Mouse (Mus musculus): Measurements from ENCODE around the gene Adgrv1. TPM values are rescaled to one million over a fixed set of nuclear protein-coding genes. Genes with fewer than 3 reads are reported as not detected.

Gene Adgrv1
- polyA plus RNA-seq, 1 experiment from 2014 or later = 1.5 TPM

DNA sequence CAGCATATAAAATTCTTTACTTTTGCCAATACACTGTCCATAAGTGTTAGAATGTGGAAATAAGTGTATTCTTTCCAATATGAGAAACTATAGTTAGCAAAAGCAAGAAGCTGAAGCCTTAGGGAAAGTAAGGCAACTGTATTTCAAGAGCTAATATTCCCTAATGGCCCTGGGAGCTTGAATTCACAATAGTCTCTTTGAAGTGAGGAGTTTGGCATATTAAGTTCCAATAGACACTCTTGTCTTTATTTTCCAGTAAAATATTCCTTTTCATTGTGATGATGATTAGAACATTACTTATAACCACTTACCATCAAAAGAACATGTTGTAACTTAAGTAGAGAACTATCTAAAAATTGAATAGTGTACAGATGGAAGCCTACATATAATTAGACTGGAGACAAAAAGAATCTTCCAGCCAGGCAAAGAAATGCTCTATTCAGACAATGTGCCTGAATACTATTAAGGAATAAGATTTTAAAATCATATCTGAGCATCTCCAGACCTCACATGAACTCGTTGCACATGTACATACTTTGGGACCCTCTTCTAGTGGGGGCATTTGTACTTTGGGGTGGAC is 225.0 kb downstream of the Adgrv1 start:
- 70% methylated on average over 1 of the region's 1 CpGs for WGBS
- Histone ChIP-seq H3K4me1 (replicated peaks) (no peaks in the 10 kb centered on the region), H3K27me3 (replicated peaks) (no peaks in the 10 kb centered on the region)

DNA sequence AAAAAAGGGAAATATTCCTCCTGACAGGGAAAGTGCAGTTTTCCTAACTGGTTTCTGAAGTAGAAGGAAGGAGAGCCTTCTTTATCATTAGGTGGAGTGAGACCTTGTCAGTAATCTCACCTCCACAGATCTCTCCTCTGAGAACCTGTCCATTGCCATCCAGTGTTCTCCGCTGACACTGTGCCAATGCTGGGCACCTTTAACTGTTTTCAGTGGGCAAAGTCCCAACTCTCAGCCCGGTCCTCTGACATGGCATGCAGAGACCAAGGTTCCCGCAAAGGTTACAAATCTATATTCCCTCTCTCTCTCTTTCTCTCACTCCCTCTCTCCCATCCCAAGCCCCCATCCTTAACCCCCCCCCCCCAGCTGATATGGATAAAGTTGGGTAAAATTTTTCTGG is 230.1 kb downstream of the Adgrv1 start:
- Histone ChIP-seq H3K4me2 (no peak overlapping the region), H3K27me3 (replicated peaks) (no peaks in the 10 kb centered on the region), H3K4me1 (replicated peaks) (no peaks in the 10 kb centered on the region), H3K9ac (no peak overlapping the region), H3K9me3 (replicated peaks) (no peaks in the 10 kb centered on the region), H3K27ac (ENCODE audit: poor library complexity, severe bottlenecking) (no peak overlapping the region), H3K36me3 (no peaks in the 10 kb centered on the region), H3K4me3 (no peak overlapping the region)
- WGBS = 80% methylated on average over 3 of the region's 3 CpGs
- ATAC-seq (ENCODE audit: insufficient number of reproducible peaks, low FRiP score) = no peak

More for the DNA sequence above, 225.0 kb downstream of the Adgrv1 start:
- no peaks in the 10 kb centered on the region for H3K36me3 ChIP-seq
- H3K27ac ChIP-seq (ENCODE audit: poor library complexity, severe bottlenecking) = no peak overlapping the region
- no peak overlapping the region for H3K9ac ChIP-seq
- H3K4me3 ChIP-seq = no peak overlapping the region
- no peaks in the 10 kb centered on the region for H3K9me3 ChIP-seq (replicated peaks)
- no peak overlapping the region for H3K4me2 ChIP-seq
- ATAC-seq (ENCODE audit: insufficient number of reproducible peaks, low FRiP score) = no peak

DNA sequence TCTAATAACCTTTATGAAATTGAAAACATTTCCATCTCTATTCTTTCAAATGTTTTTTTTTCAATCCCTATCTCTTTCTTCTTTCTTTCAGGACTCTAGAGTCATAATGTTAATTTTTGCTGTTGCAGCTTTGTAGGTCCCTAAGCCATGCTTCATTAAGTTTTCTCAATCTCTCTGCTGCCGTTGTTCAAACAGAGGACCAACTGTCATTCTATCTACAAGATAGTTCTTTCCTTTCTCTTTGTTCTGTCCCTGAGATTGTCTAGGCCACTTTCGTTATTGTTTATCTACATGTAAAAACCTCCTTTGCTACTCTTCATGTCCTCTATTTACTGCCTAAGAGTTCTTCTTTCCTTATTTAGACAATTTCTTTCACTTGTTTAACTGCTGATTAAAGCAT is 230.8 kb downstream of the Adgrv1 start:
- no peak for ATAC-seq (ENCODE audit: insufficient number of reproducible peaks, low FRiP score)
- Histone ChIP-seq H3K4me1 (replicated peaks) (no peaks in the 10 kb centered on the region), H3K9me3 (replicated peaks) (no peaks in the 10 kb centered on the region), H3K4me3 (no peak overlapping the region), H3K27me3 (replicated peaks) (no peaks in the 10 kb centered on the region), H3K36me3 (no peaks in the 10 kb centered on the region), H3K4me2 (no peak overlapping the region), H3K27ac (ENCODE audit: poor library complexity, severe bottlenecking) (no peak overlapping the region), H3K9ac (no peak overlapping the region)
- WGBS = 55% methylated on average over 2 of the region's 2 CpGs

DNA sequence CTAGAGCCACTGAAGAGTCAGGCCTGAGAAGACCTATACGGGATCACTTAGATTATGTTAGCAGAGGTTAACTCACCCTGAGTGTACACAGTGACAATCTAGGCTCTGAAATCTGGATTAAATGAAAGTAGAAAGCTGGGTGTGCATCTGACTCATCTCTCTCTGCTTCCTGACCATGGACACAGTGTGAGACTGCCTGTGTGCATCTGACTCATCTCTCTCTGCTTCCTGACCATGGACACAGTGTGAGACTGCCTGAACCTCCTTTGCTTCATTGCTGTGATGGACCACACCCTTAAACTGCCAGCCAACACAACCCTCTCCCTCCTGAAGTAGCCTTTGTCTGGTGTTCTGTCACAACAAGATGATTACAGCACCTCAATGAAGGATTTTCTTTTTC is 231.2 kb downstream of the Adgrv1 start:
- no peaks in the 10 kb centered on the region for H3K4me1 ChIP-seq (replicated peaks)
- ATAC-seq (ENCODE audit: insufficient number of reproducible peaks, low FRiP score) = no peak
- no peaks in the 10 kb centered on the region for H3K9me3 ChIP-seq (replicated peaks)

DNA sequence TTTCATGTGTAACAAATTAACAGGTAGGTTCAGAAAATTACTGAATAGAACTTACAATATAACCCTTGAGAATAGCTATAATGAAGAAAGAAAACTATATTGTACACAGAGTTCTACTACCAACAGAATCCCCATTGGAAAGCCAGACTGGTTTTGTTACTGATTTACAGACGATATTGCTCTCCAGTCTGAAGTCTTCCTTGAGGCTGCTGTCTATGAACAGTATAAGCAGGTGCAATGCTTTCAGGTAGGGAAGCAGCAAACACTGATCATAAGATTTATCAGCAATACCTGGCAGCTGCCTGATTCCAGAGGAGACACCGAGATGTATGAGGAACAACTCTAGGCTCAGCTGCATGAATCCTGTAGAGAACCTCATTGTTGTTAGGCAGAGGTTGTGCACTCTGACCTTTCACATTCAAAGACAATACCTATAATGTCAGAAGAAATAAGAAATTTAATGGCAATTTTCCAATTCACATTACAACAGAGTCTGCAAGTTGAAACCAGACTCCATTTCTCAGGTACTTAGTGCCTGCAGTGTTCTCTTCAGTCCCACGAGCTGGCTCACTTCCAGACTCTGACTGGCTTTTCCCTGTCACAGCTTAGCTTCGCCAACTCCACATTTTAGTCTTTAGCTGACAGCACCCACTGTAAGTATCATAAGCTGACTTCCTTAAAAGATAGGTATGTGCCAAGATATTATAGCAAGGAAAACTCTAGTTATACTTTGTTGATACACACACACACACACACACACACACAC is 247.2 kb downstream of the Adgrv1 start:
- WGBS = 73% methylated on average over 4 of the region's 4 CpGs
- no peaks in the 10 kb centered on the region for H3K4me1 ChIP-seq (replicated peaks)
- ATAC-seq (ENCODE audit: insufficient number of reproducible peaks, low FRiP score) = no peak

More for the DNA sequence above, 231.2 kb downstream of the Adgrv1 start:
- Histone ChIP-seq H3K27me3 (replicated peaks) (no peaks in the 10 kb centered on the region), H3K27ac (ENCODE audit: poor library complexity, severe bottlenecking) (no peak overlapping the region), H3K4me3 (no peak overlapping the region), H3K4me2 (no peak overlapping the region), H3K9ac (no peak overlapping the region), H3K36me3 (no peaks in the 10 kb centered on the region)
- 74% methylated on average over 1 of the region's 1 CpGs for WGBS

DNA sequence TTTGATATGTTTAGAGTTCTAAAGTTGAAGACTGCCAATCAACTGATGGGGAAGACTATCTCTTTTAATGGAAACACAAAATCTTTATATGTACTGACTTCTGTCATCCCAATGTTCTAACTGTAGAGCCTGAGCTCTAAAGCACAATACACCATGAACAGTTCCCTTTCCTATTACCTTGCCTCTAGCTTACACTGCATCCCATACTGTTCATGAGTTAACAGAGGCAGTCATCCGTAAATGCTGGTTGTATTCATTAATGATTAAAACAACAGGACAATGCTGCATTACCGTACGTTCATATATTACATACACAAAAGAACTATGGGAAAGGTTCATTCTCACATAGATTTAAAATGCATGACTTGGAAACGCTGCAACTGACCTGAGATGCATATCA is 251.1 kb downstream of the Adgrv1 start:
- Histone ChIP-seq H3K4me1 (replicated peaks) (no peaks in the 10 kb centered on the region), H3K4me2 (no peak overlapping the region), H3K9me3 (replicated peaks) (no peaks in the 10 kb centered on the region), H3K27me3 (replicated peaks) (no peaks in the 10 kb centered on the region), H3K9ac (no peak overlapping the region), H3K27ac (ENCODE audit: poor library complexity, severe bottlenecking) (no peak overlapping the region), H3K36me3 (no peaks in the 10 kb centered on the region), H3K4me3 (no peak overlapping the region)
- 80% methylated on average over 4 of the region's 4 CpGs for WGBS
- ATAC-seq (ENCODE audit: insufficient number of reproducible peaks, low FRiP score) = no peak

More for the DNA sequence above, 247.2 kb downstream of the Adgrv1 start:
- no peak overlapping the region for H3K27ac ChIP-seq (ENCODE audit: poor library complexity, severe bottlenecking)
- no peak overlapping the region for H3K4me3 ChIP-seq
- no peak overlapping the region for H3K4me2 ChIP-seq
- no peak overlapping the region for H3K9ac ChIP-seq
- H3K9me3 ChIP-seq (replicated peaks) = no peaks in the 10 kb centered on the region
- no peaks in the 10 kb centered on the region for H3K36me3 ChIP-seq
- no peaks in the 10 kb centered on the region for H3K27me3 ChIP-seq (replicated peaks)

DNA sequence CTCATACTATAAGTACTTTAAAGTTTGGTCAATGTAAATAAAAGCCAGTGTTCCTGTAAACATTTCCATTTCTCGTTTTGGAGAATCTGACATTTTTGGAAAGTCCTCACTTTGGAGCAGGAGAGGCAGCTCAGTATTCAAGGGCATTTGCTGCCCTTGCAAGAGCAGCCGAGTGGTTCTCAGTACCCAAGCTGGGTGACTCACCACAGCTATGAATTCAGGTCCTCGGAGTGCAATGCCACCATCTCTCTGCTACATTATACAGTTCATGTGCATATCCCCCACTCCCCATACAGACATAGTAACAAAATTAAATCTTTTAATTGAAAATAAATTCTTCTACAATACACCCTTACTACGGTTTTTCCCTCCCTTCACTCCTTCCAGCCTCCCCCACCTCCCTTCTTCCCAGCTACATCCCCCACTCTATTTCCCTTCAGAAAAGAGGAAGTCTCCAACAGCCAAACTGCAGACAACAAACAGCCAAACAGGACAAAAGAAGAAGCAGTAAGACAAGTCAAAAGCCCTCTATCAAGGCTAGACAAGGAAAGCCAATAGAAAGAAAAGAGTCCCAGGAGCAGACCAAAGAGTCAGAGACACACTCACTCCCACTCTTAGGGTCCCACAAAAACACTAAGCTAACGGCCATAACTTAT is 262.0 kb downstream of the Adgrv1 start:
- Histone ChIP-seq H3K4me3 (no peak overlapping the region), H3K9ac (no peak overlapping the region), H3K9me3 (replicated peaks) (no peaks in the 10 kb centered on the region), H3K4me1 (replicated peaks) (peaks cover 5% of the 10 kb centered on the region), H3K27ac (ENCODE audit: poor library complexity, severe bottlenecking) (no peak overlapping the region), H3K27me3 (replicated peaks) (no peaks in the 10 kb centered on the region), H3K4me2 (no peak overlapping the region), H3K36me3 (no peaks in the 10 kb centered on the region)
- WGBS = 72% methylated on average over 5 of the region's 5 CpGs
- ATAC-seq (ENCODE audit: insufficient number of reproducible peaks, low FRiP score) = no peak

DNA sequence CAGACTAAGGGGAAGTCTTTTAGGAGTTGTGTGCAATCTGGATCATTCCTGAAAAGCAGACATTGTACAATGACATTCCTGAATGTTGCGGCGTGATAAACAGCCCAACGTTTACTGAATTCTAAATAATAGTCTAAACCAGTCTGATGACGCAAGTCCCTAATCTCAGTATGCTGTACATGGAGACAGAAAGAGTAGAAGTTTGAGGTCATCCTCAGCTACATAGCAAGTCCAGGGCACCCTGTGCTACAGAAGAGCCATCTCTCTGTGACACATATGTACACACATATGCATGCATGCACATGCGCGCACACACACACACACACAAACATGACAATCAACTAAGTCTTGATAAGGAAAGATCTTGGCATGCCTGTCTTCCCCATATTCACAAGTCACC is 262.8 kb downstream of the Adgrv1 start:
- Histone ChIP-seq H3K27ac (ENCODE audit: poor library complexity, severe bottlenecking) (no peak overlapping the region), H3K9ac (no peak overlapping the region), H3K4me2 (no peak overlapping the region), H3K4me3 (no peak overlapping the region), H3K9me3 (replicated peaks) (no peaks in the 10 kb centered on the region), H3K36me3 (no peaks in the 10 kb centered on the region), H3K27me3 (replicated peaks) (no peaks in the 10 kb centered on the region), H3K4me1 (replicated peaks) (peaks cover 5% of the 10 kb centered on the region)
- ATAC-seq (ENCODE audit: insufficient number of reproducible peaks, low FRiP score) = no peak
- WGBS = 83% methylated on average over 6 of the region's 6 CpGs

DNA sequence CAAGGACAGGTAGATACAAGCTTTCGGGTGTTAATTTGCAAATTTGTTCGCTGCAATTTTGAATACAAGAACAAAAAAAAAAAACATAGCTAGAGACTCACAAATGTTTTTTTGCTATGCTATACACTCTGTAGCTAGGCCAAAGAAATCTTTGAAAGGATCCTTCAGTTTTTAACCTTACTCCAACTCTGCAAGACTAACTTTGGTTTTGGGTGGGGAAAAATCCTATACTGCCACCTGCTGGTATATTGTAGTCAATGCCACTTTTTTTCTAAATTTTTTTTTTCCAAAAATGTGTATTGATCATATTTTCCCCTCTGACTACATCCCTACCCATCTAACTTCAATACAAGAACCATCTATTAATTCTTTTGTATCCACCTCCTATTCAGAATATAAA is 263.4 kb downstream of the Adgrv1 start:
- Histone ChIP-seq H3K27ac (ENCODE audit: poor library complexity, severe bottlenecking) (no peak overlapping the region), H3K36me3 (no peaks in the 10 kb centered on the region), H3K9ac (no peak overlapping the region), H3K9me3 (replicated peaks) (no peaks in the 10 kb centered on the region), H3K27me3 (replicated peaks) (no peaks in the 10 kb centered on the region), H3K4me2 (no peak overlapping the region), H3K4me1 (replicated peaks) (peaks cover 5% of the 10 kb centered on the region), H3K4me3 (no peak overlapping the region)
- WGBS = 70% methylated on average over 2 of the region's 2 CpGs
- ATAC-seq (ENCODE audit: insufficient number of reproducible peaks, low FRiP score) = no peak

DNA sequence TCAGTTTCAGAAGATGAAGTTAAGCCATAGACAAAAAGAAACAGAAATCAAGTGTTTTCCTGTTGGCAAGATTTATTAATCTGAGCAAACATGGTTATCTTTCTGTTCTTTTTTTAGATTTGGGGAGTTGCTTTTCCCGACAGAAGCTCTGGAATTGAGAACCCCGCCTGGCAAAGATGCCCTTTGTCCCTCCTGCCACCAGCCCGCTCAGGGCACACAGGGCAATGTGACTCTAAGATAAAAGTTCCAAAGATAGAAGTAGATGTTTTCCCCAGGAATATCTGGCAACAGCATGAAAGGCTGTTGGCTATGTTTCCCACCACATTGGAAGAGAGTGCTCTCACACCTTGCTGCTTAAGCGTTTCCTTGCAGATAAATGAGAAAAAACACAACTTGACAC is 264.0 kb downstream of the Adgrv1 start:
- 0 out of 2 replicates have a peak overlapping the region, but pooled peaks have one; percentile 11 for H3K27ac ChIP-seq (ENCODE audit: poor library complexity, severe bottlenecking)
- H3K27me3 ChIP-seq (replicated peaks) = no peaks in the 10 kb centered on the region
- no peak overlapping the region for H3K4me2 ChIP-seq
- no peak overlapping the region for H3K9ac ChIP-seq
- 17% methylated on average over 4 of the region's 4 CpGs for WGBS
- H3K36me3 ChIP-seq = no peaks in the 10 kb centered on the region
- H3K4me3 ChIP-seq = no peak overlapping the region
- H3K9me3 ChIP-seq (replicated peaks) = no peaks in the 10 kb centered on the region
- no peak for ATAC-seq (ENCODE audit: insufficient number of reproducible peaks, low FRiP score)
- H3K4me1 ChIP-seq (replicated peaks) = peaks cover 5% of the 10 kb centered on the region

DNA sequence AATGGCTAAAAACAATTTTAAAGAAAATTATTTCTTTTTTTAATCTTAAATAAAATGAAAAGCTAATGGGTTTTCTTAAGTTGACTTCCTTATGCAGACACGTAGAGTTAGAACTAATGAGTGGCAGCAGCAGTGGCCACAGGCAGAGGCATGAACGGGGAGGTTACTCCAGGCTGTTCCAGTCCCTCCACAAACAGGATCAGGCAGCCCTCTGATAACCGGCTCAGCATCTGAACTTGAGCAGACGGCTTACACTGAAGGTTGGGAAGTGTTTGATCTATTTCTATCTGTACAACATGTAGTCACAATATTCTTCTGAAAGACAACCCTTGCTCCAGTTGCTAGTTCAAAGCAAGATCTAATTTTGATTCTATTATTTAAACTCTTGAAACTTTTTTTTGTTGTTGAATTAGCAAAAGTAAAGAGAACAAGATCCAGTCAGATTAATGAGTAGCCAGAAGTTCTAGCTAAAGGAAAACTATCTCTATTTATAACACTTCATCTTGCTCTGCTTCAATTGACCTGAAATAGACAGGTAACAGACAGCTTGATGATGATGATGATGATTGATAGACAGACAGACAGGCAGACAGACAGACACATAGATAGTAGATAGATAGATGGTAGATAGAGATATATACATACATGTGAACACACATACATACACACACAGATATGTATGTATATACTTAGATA is 265.1 kb downstream of the Adgrv1 start:
- H3K4me2 ChIP-seq = no peak overlapping the region
- no peak overlapping the region for H3K9ac ChIP-seq
- no peak overlapping the region for H3K27ac ChIP-seq (ENCODE audit: poor library complexity, severe bottlenecking)
- 0 out of 2 replicates have a peak, but pooled peaks have one; percentile 25 for ATAC-seq (ENCODE audit: insufficient number of reproducible peaks, low FRiP score)
- no peaks in the 10 kb centered on the region for H3K9me3 ChIP-seq (replicated peaks)
- WGBS = 25% methylated on average over 4 of the region's 4 CpGs
- H3K27me3 ChIP-seq (replicated peaks) = no peaks in the 10 kb centered on the region
- peaks cover 5% of the 10 kb centered on the region for H3K4me1 ChIP-seq (replicated peaks)
- H3K36me3 ChIP-seq = no peaks in the 10 kb centered on the region
- H3K4me3 ChIP-seq = no peak overlapping the region
